Mouse (Mus musculus): ENCODE measurements at regions not wholly inside any gene's neighbourhood (a gene's known extent, or its start where the extent isn't known, plus 50 kb on each side); places are given as distances from the start of the nearest gene placed in this dataset.

GRCm38 (mm10) chr1:65981665-65982064 is 55.3 kb downstream of the Crygf start:
- no peak for ATAC-seq (ENCODE audit: borderline replicate concordance, extremely low read depth, low FRiP score, low TSS enrichment)
- no peaks in the 10 kb centered on the region for H3K4me1 ChIP-seq
- H3K36me3 ChIP-seq, result no peaks in the 10 kb centered on the region
- H3K27ac ChIP-seq, result no peak overlapping the region
- no peaks in the 10 kb centered on the region for H3K9me3 ChIP-seq
- H3K9ac ChIP-seq, result no peak overlapping the region
- H3K4me3 ChIP-seq, result no peak overlapping the region
- H3K27me3 ChIP-seq, result no peaks in the 10 kb centered on the region
- no peak overlapping the region for H3K4me2 ChIP-seq
- WGBS, result 69% methylated on average over 5 of the region's 5 CpGs

GRCm38 (mm10) chr1:66000398-66000797 is 74.1 kb downstream of the Crygf start:
- H3K27ac ChIP-seq, result no peak overlapping the region
- ATAC-seq (ENCODE audit: borderline replicate concordance, extremely low read depth, low FRiP score, low TSS enrichment), result no peak
- no peaks in the 10 kb centered on the region for H3K36me3 ChIP-seq
- no peak overlapping the region for H3K4me2 ChIP-seq
- H3K9ac ChIP-seq, result no peak overlapping the region
- H3K9me3 ChIP-seq, result no peaks in the 10 kb centered on the region
- no peaks in the 10 kb centered on the region for H3K4me1 ChIP-seq
- WGBS, result 45% methylated on average over 3 of the region's 3 CpGs
- H3K27me3 ChIP-seq, result no peaks in the 10 kb centered on the region
- H3K4me3 ChIP-seq, result no peak overlapping the region

GRCm38 (mm10) chr1:66003897-66004660 is 77.8 kb downstream of the Crygf start:
- ATAC-seq (ENCODE audit: borderline replicate concordance, extremely low read depth, low FRiP score, low TSS enrichment), result no peak
- H3K27ac ChIP-seq, result no peak overlapping the region
- WGBS, result 33% methylated on average over 17 of the region's 17 CpGs
- H3K36me3 ChIP-seq, result no peaks in the 10 kb centered on the region
- H3K4me3 ChIP-seq, result no peak overlapping the region
- no peaks in the 10 kb centered on the region for H3K9me3 ChIP-seq
- peak overlapping the region; percentile 4; the same call in 1 of the 2 replicates for H3K4me2 ChIP-seq
- no peaks in the 10 kb centered on the region for H3K27me3 ChIP-seq
- no peak overlapping the region for H3K9ac ChIP-seq
- no peaks in the 10 kb centered on the region for H3K4me1 ChIP-seq

Data from lung, embryonic 15.5 days (tissue).